Mouse (Mus musculus) MEL (cell line): Measurements from ENCODE around the gene Olfr902. TPM values are rescaled to one million over a fixed set of nuclear protein-coding genes. Genes with fewer than 3 reads are reported as not detected.

Experiments used
- DNase-seq: peaks from one replicate; pipeline ENCODE4 v3.0.0; 2011; ENCODE audit warnings: low read depth, low spot score
- H3K27ac ChIP-seq: 2 replicates; pipeline ENCODE4 v1.5.1; 2012; ENCODE audit warnings: low read depth, mild to moderate bottlenecking, control low read depth, low read length, moderate library complexity; ENCODE audit not compliant: control insufficient read depth
- H3K27me3 ChIP-seq, 2 experiments: fragments of 150-350 bp in 1 of 2; sonication (generic) in 1 of 2; 2 replicates each; pipeline ENCODE4 v1.6.1; 2012; ENCODE audit warnings: low read length in 2 of 2, mild to moderate bottlenecking in 2 of 2, improper control_type of control experiment in 1 of 2, moderate library complexity in 1 of 2; ENCODE audit not compliant: insufficient read depth in 2 of 2, control insufficient read depth in 1 of 2
- H3K36me3 ChIP-seq, 2 experiments: 2 replicates each; pipeline ENCODE4 v1.6.1; 2012 to 2014; ENCODE audit warnings: low read length in 2 of 2, improper control_type of control experiment in 1 of 2, inconsistent platforms in 1 of 2, mild to moderate bottlenecking in 1 of 2; ENCODE audit not compliant: insufficient read depth in 2 of 2, control insufficient read depth in 1 of 2
- H3K4me1 ChIP-seq, 2 experiments: fragments of 150-350 bp in 1 of 2; sonication (generic) in 1 of 2; 2 replicates each; pipeline ENCODE4 v1.6.1; 2012; ENCODE audit warnings: low read length in 2 of 2, improper control_type of control experiment in 1 of 2, mild to moderate bottlenecking in 1 of 2; ENCODE audit not compliant: insufficient read depth in 2 of 2, control insufficient read depth in 1 of 2
- H3K4me3 ChIP-seq, 2 experiments: fragments of 150-350 bp in 1 of 2; sonication (generic) in 1 of 2; 2 replicates each; pipeline ENCODE4 v1.5.1; 2012; ENCODE audit warnings: low read depth in 2 of 2, low read length in 2 of 2, mild to moderate bottlenecking in 2 of 2, moderate library complexity in 2 of 2, control low read depth in 1 of 2, improper control_type of control experiment in 1 of 2; ENCODE audit not compliant: control insufficient read depth in 1 of 2, insufficient read depth in 1 of 2
- H3K79me2 ChIP-seq: 2 replicates; pipeline ENCODE4 v1.6.1; 2012; ENCODE audit warnings: mild to moderate bottlenecking, low read length, moderate library complexity; ENCODE audit not compliant: control insufficient read depth, poor library complexity, insufficient read depth
- H3K9ac ChIP-seq: 2 replicates; pipeline ENCODE4 v1.6.1; 2012; ENCODE audit warnings: low read depth, mild to moderate bottlenecking, control low read depth, low read length, moderate library complexity; ENCODE audit not compliant: control insufficient read depth, poor library complexity, severe bottlenecking
- H3K9me3 ChIP-seq: fragments of 150-350 bp; sonication (generic); replicated peaks from 2 replicates; pipeline ENCODE4 v1.6.1; 2012; ENCODE audit warnings: mild to moderate bottlenecking, low read length, improper control_type of control experiment, moderate library complexity; ENCODE audit not compliant: insufficient read depth
- BHLHE40 ChIP-seq: IDR thresholded peaks from 2 replicates; pipeline ENCODE4 v1.6.1; 2012; ENCODE audit warnings: low read depth, mild to moderate bottlenecking, inconsistent platforms, low read length, improper control_type of control experiment, borderline replicate concordance
- CHD1 ChIP-seq: IDR thresholded peaks from 2 replicates; pipeline ENCODE4 v1.6.1; 2012; ENCODE audit warnings: low read depth, mild to moderate bottlenecking, inconsistent platforms, low read length, improper control_type of control experiment
- CTCF ChIP-seq, 3 experiments: IDR thresholded peaks in 2 of 3; conservative IDR thresholded peaks in 1 of 3; 2 replicates each; pipeline ENCODE4 v1.5.1; 2011 to 2012; ENCODE audit warnings: low read length in 3 of 3, low read depth in 2 of 3, mild to moderate bottlenecking in 2 of 3, improper control_type of control experiment in 1 of 3, inconsistent platforms in 1 of 3, mixed read lengths in 1 of 3, moderate library complexity in 1 of 3; ENCODE audit not compliant: control insufficient read depth in 1 of 3, insufficient read depth in 1 of 3, poor library complexity in 1 of 3, severe bottlenecking in 1 of 3
- EP300 ChIP-seq, 2 experiments: IDR thresholded peaks; 2 replicates each; pipeline ENCODE4 v1.6.1; 2011; ENCODE audit warnings: improper control_type of control experiment in 2 of 2, low read length in 2 of 2, low read depth in 1 of 2, mild to moderate bottlenecking in 1 of 2
- ETS1 ChIP-seq: IDR thresholded peaks from 2 replicates; pipeline ENCODE4 v1.6.1; 2012; ENCODE audit warnings: low read depth, mild to moderate bottlenecking, inconsistent platforms, low read length, improper control_type of control experiment, moderate library complexity
- GATA1 ChIP-seq: IDR thresholded peaks from 2 replicates; pipeline ENCODE4 v1.6.1; 2011; ENCODE audit warnings: low read depth, low read length, improper control_type of control experiment
- JUND ChIP-seq: IDR thresholded peaks from 2 replicates; pipeline ENCODE4 v1.6.1; 2011; ENCODE audit warnings: low read depth, mild to moderate bottlenecking, improper control_type of control experiment, low read length
- MAX ChIP-seq: IDR thresholded peaks from 2 replicates; pipeline ENCODE4 v1.6.1; 2011; ENCODE audit warnings: low read length, improper control_type of control experiment
- MXI1 ChIP-seq: IDR thresholded peaks from 2 replicates; pipeline ENCODE4 v1.6.1; 2011; ENCODE audit warnings: mild to moderate bottlenecking, low read depth, low read length, improper control_type of control experiment
- NRF1 ChIP-seq: IDR thresholded peaks from 2 replicates; pipeline ENCODE4 v1.6.1; 2014; ENCODE audit warnings: low read depth, mild to moderate bottlenecking, inconsistent platforms, low read length, improper control_type of control experiment, moderate library complexity; ENCODE audit not compliant: poor library complexity, insufficient read depth, severe bottlenecking
- POLR2AphosphoS2 ChIP-seq: IDR thresholded peaks from 2 replicates; pipeline ENCODE4 v1.6.1; 2011; ENCODE audit warnings: low read length, improper control_type of control experiment
- RAD21 ChIP-seq: IDR thresholded peaks from 2 replicates; pipeline ENCODE4 v1.6.1; 2011; ENCODE audit warnings: mild to moderate bottlenecking, low read depth, low read length, improper control_type of control experiment
- RCOR1 ChIP-seq: IDR thresholded peaks from 2 replicates; pipeline ENCODE4 v1.6.1; 2012; ENCODE audit warnings: low read depth, mild to moderate bottlenecking, inconsistent platforms, low read length, improper control_type of control experiment
- SMC3 ChIP-seq: IDR thresholded peaks from 2 replicates; pipeline ENCODE4 v1.6.1; 2011; ENCODE audit warnings: low read depth, low read length, improper control_type of control experiment
- TAL1 ChIP-seq: IDR thresholded peaks from 2 replicates; pipeline ENCODE4 v1.6.1; 2012; ENCODE audit warnings: mild to moderate bottlenecking, inconsistent platforms, low read length, moderate library complexity, mixed read lengths
- TBP ChIP-seq: IDR thresholded peaks from 2 replicates; pipeline ENCODE4 v1.8.0; 2011; ENCODE audit warnings: low read depth, low read length, improper control_type of control experiment
- TCF12 ChIP-seq: IDR thresholded peaks from 2 replicates; pipeline ENCODE4 v1.6.1; 2014; ENCODE audit warnings: low read depth, mild to moderate bottlenecking, inconsistent platforms, low read length, improper control_type of control experiment, moderate library complexity
- USF1 ChIP-seq: IDR thresholded peaks from 2 replicates; pipeline ENCODE4 v1.6.1; 2014; ENCODE audit warnings: low read depth, mild to moderate bottlenecking, inconsistent platforms, low read length, improper control_type of control experiment, moderate library complexity
- USF2 ChIP-seq, 2 experiments: IDR thresholded peaks; 2 replicates each; pipeline ENCODE4 v1.6.1; 2011 to 2012; ENCODE audit warnings: improper control_type of control experiment in 2 of 2, low read length in 2 of 2, borderline replicate concordance in 1 of 2, inconsistent platforms in 1 of 2, low read depth in 1 of 2, mild to moderate bottlenecking in 1 of 2; ENCODE audit not compliant: insufficient read depth in 1 of 2
- ZNF384 ChIP-seq: IDR thresholded peaks from 2 replicates; pipeline ENCODE4 v1.6.1; 2012; ENCODE audit warnings: low read depth, mild to moderate bottlenecking, inconsistent platforms, low read length, improper control_type of control experiment
- polyA plus RNA-seq, 2 experiments: library from polyadenylated mRNA; stranded (reverse) in 1 of 2; unstranded in 1 of 2; fragments of >175 nt in 1 of 2; fragments of >200 nt in 1 of 2; gene quantifications; 2 replicates each; pipeline versions ENCODE4 v1.2.1 to v1.2.4; 2012; ENCODE audit warnings: low replicate concordance in 2 of 2, low read depth in 1 of 2; ENCODE audit not compliant: insufficient read length in 2 of 2, insufficient read depth in 1 of 2, missing spikeins in 1 of 2
- total RNA-seq: library from RNA; depleted of rRNA; stranded (reverse); fragments of 300-350 nt; gene quantifications from 2 replicates; pipeline ENCODE4 v1.2.3, GENCODE M21; 2012

The Olfr902 gene
- total and polyA plus RNA-seq, 3 experiments = not detected

GRCm38 (mm10) chr9:38423801-38424200 lies 23.7 kb upstream of the Olfr902 start:
- TF ChIP-seq JUND (no peak), ETS1 (no peak), RAD21 (no peak), BHLHE40 (no peak), MAX (no peak), CTCF (IDR thresholded peaks at IDR 0.05 in 2 of 3, conservative IDR thresholded peaks at IDR 0.05 in 1 of 3; ENCODE audit: control insufficient read depth in 1 of 3, insufficient read depth in 1 of 3, low read depth in 2 of 3, low read length in 3 of 3, poor library complexity in 1 of 3, severe bottlenecking in 1 of 3) (no peak), MXI1 (no peak), SMC3 (no peak), USF2 (IDR thresholded peaks at IDR 0.05; ENCODE audit: borderline replicate concordance in 1 of 2, insufficient read depth in 1 of 2, low read depth in 1 of 2, low read length in 2 of 2) (no peak), CHD1 (no peak), POLR2AphosphoS2 (no peak), TCF12 (no peak)
- Histone ChIP-seq H3K9me3 (no peaks in the 10 kb centered on the region), H3K27ac (no peak overlapping the region), H3K27me3 (no peaks in the 10 kb centered on the region), H3K9ac (no peak overlapping the region), H3K36me3 (no peaks in the 10 kb centered on the region), H3K4me1 (no peaks in the 10 kb centered on the region), H3K79me2 (no peaks in the 10 kb centered on the region), H3K4me3 (no peak overlapping the region)
- no peak for DNase-seq

- no peak for DNase-seq
- Histone ChIP-seq H3K4me3 (no peak overlapping the region), H3K9me3 (no peaks in the 10 kb centered on the region), H3K79me2 (no peaks in the 10 kb centered on the region), H3K27ac (no peak overlapping the region), H3K36me3 (no peaks in the 10 kb centered on the region), H3K4me1 (no peaks in the 10 kb centered on the region), H3K9ac (no peak overlapping the region), H3K27me3 (no peaks in the 10 kb centered on the region)
- TF ChIP-seq ETS1 (no peak), GATA1 (no peak), NRF1 (no peak), TCF12 (no peak), TBP (no peak), ZNF384 (no peak), RCOR1 (no peak), USF1 (no peak), TAL1 (no peak), EP300 (IDR thresholded peaks at IDR 0.05; ENCODE audit: low read depth in 1 of 2, low read length in 2 of 2) (no peak)
- TF ChIP-seq, all 39 proteins: peak for 0
Observed at GRCm38 (mm10) chr9:38427026-38427425, 20.4 kb upstream of the Olfr902 start.
